Mouse (Mus musculus): Measurements from ENCODE around the gene Lsm12.

Lsm12 gene

DNA sequence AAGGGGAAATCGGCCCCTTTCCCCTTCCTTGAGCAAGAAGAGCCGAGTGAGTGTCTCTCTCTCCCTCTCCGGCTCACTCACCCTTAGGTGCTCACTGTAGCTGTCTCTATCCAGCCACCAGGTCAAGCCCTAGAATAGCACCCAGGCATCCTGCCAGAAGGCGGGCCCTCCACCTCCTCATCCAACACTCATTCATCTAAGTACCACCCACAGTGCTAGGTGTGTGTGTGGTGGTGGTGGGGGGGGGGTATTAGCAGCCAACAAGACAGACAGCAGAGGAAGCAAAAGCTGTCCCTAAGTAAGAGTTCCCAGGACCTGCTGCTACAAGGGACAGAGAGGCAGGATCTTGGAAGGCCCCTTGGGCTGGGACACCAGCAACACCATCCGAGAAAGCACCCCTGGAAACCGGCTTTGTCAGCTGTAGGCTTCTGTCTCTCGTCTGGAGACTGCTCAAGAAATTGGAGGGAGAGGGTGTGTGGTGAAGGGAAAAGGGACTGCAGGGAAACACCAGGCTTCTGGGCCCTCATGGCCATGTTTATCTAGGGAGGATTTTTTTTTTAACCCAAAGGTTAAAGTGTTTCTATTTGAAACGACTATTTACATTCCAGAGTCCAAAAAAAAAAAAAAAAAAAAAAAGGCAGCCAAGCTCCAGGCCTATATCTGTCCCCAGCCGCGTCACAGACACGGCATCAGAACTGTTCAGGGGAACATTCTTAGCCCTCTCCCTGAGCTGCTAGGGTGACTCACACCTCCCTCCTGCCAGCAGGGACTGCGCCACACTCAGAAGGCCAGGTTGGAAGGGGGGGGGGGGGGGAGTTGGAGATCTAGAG, 31.2 kb upstream of the Lsm12 start:
- peak; percentile 69 for DNase-seq (ENCODE audit: low spot score)

- DNase-seq (ENCODE audit: low spot score) = no peak
These were observed 30.4 kb upstream of the Lsm12 start for GRCm38 (mm10) chr11:102215511-102215910.

DNA sequence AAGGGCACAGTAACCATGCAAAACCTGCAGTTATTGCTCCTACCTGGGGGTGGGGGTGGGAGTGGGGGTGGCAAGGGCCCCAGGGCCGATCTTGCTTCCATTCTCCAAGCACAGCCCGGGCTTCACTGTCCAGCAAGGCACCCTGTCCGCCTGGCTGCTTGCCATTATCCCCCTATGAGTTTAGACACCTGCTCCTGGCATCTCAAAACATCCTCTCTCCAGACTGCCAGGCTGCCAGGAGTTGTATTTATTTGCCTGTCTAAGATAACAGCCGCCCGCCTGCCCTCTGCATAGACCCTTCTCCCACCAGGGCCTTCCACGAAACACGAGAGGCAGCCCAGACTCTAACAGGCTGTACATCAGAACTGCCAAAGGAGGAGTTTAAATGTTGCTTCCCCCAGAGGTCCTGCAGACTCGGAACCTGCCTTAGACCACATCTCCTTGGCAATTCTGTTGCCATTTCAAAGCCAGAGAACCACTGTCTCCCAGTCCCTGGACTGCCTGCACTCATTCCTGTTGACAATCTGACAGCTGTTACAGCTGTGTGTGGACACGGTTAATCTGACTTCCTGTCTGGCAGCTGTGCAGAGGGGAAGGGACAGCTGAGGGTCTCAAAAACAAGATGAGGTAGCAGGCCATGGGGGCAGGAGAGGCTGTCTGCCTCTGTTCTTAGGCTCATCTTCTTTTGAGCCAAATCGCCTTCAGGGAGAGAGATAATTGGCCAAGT, 29.5 kb upstream of the Lsm12 start:
- no peak for DNase-seq (ENCODE audit: low spot score)

DNA sequence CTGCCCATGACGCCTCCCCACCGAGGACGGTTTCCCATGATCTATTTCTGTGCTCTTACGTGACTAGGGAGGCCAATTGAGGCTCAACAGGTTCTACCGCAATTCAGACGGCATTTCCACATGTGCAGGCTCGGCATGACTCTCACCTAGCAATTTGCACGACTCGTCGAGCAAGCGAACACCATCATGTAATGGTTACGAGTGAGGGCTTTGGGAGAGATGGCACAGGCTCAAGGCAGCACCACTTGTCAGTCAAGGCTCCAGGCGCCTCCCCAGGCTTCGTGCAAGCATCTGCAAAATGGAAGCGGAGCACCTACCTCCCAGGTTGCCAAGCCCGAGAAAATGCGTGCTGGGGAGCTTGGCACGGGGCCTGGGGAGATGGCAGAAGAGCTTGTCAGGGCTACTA, 26.8 kb upstream of the Lsm12 start:
- no peak for DNase-seq (ENCODE audit: low spot score)

DNA sequence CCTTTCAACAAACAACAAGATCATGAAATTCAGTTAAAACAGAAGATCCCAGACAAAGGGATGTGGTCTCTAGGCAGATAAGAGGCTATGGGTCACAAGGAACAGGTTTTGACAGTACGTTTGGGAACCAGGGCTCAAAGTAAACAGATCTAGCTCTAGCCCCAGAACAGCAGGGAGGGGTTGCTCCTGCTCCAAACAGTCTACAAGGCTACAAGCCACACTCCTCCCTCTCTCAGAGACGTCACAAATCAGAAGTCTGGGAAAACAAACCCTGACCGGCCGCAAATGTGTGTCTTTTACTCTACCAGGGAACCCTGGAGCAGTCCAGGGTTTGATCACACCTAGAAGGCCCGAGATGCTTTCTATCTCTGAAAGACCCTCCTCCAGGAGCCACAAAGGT, 25.9 kb upstream of the Lsm12 start:
- DNase-seq (ENCODE audit: low spot score) = no peak

GRCm38 (mm10) chr11:102210185-102210584, 25.1 kb upstream of the Lsm12 start:
- DNase-seq (ENCODE audit: low spot score) = no peak

DNA sequence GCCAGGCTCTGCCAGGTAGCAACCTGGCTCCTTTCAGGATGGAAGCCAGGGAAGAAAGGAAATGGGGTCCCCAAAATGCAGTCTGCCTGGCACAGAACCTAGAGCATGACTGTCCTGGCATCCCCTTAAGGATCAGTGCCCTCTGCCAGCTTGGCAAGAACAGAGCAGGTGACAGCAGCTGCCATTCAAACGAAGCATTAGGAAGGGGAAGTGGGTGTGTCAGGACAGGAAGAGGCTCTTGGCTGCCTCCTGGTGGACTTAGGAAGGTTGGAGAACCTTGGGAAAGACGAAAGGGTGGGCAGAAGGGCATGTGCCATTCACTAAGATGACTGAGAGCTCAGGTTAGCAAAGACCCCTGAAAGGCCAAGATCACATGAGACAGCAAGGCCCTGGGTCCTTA, 24.6 kb upstream of the Lsm12 start:
- no peak for DNase-seq (ENCODE audit: low spot score)

DNA sequence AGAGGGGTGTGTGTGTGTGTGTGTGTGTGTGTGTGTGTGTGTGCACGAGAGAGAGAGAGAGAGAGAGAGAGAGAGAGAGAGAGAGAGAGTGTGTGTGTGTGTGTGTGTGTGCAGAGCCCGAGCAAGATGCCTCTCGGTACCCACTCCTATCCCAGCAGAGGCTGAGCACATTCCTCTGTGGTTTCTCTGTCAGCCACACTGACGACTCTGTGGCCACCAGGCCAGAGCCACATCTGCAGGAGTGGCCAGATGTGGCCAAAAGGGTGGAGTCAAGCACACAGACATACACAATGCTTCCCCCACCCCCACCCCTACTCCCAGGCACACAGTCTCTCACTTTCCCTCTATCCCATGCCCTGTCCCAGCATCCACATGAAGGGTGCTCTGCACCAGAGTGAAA, 23.8 kb upstream of the Lsm12 start:
- no peak for DNase-seq (ENCODE audit: low spot score)

GRCm38 (mm10) chr11:102207825-102208777, 23.0 kb upstream of the Lsm12 start:
- DNase-seq (ENCODE audit: low spot score) = peak; percentile 44

- no peak for DNase-seq (ENCODE audit: low spot score)
These were observed 21.4 kb upstream of the Lsm12 start for GRCm38 (mm10) chr11:102206481-102206880.

- no peak for DNase-seq (ENCODE audit: low spot score)
These were observed 16.3 kb upstream of the Lsm12 start for GRCm38 (mm10) chr11:102201408-102201821.

DNA sequence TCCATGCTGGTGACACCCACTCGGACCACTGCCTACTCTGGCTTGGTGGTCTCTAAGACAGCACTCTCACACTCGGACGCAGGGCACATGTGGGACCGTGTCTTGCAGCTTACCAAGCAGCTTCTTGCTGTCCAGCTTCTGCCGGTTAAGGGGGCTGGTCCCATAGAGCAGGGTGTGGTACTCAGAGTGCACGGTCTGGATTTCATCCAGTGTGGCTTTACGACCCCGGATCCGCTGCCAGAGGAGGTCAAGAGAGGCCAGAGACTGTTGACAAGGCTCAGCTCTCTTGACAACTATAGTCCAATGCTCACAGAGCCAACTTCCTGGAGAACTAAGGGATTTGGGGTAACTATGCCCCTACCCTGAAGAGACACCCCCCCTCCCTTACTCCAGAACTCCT, 14.8 kb upstream of the Lsm12 start:
- no peak for DNase-seq (ENCODE audit: low spot score)

DNA sequence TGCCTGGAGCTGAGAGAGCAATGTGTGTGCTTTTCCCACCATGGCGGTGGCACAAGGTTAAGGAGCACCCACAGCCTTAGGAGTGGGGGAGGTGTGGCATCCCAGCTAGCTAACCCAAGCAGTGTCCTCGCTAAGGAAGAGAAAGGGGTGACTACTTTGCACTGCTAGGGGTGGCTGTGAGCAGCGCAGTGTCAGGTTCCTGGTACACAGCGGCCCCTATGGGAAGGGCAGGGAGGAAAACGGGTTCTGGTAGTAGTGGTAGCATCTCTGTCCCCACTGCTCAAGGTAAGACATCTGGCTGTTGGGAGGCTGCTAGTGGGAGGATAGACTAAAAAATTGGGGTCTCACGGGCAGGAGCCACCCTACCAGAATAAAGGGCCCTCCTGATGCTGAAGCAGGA, 13.1 kb upstream of the Lsm12 start:
- no peak for DNase-seq (ENCODE audit: low spot score)

GRCm38 (mm10) chr11:102196018-102196797, 11.1 kb upstream of the Lsm12 start:
- no peak for DNase-seq (ENCODE audit: low spot score)

DNA sequence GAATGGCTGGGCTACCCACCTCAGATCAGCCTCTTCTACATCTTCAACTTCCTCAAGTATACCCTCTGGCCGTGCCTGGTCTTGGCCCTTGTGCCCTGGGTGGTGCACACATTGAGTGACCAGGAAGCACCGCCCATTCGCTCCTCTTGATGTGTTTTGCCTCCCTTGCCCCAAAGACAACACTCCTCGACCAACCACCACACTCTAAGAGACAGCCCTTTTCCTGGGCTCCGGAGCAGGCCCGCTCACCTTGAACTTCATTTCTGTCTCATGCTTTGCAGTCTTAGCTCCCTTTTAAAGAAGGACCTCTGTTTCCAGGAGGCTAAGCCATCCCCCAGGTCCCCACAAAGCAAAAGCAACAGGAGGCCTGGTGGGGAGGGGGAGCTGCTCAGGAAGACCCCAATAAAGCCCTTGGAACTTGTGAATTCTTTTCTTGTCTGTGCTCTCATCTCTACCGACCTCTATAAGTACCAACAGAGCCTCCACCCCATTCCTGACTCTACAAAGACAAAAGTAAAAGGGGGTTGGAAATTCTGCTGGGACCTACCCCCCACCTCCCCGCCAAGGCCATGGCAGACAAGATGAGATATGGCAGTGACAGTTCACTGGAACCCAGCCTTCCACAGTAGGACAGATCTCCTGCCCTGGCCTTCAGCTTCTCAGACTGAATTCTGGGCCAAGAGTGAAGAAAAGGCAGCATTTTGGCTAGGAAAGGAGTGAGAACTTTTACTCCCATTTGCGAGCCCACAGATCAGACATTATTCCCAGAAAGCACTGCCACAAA, 8.8 kb upstream of the Lsm12 start:
- DNase-seq (ENCODE audit: low spot score) = no peak

DNA sequence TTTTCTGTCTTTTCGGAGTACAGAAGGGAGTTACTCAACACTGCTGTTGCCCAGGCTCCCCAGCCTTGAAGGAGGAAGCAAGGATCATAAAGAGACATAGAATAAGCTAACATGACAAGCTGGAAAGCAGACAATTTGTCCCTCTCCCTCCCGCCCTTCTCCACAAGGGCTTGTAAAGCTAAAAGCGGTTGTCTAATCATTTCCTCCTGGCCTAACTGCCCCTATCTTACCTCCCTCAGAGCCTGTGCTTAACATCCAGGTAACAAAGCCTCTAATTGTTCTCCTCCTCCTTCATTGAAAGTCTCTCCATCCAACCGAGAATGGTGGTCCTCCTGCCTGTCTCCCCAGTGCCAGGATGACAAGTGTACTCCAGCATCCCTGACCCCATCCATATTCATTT, 5.8 kb upstream of the Lsm12 start:
- DNase-seq (ENCODE audit: low spot score) = no peak

GRCm38 (mm10) chr11:102189461-102190436, 4.7 kb upstream of the Lsm12 start, which contains the start of gene G6pc3:
Gene G6pc3, plus strand, starts transcription at chr11:102189620.
- peak; percentile 92 for DNase-seq (ENCODE audit: low spot score)

- no peak for DNase-seq (ENCODE audit: low spot score)
These were observed 3.9 kb upstream of the Lsm12 start for GRCm38 (mm10) chr11:102188980-102189379.

GRCm38 (mm10) chr11:102186235-102186634, 1.1 kb upstream of the Lsm12 start:
- no peak for DNase-seq (ENCODE audit: low spot score)
